Mouse (Mus musculus): ENCODE measurements around the gene Clstn1.

Clstn1 gene

DNA sequence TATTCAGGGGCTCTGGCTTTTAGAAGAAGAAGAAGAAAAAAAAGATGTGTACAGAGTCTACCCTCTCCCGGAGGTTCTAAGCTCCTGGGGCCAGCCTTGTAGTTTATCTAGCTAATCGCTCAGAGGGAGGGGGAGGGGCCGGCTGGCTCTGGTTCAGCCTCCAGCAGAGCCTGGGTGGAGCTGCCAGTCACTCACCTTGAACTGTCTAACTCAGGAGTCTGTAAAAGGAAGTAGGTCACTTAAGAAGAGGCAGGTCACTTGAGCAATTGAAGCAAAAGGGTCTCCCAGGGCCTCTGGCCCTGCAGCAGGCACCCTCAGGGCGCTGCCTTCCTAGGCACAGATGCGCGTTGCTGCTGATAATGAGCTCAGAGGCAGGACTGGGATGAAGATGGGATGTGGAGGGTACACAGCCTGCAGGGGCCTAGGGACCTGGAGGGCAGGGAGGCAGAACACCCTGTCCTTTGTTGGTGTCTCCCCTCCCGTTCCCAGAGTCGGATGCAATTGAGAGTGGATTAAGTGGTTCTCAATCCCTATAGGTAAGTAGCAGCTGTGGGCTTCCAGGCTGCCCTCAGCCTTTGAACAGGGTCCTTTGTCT lies 18.7 kb upstream of the Clstn1 start:
- no peak for DNase-seq (ENCODE audit: extremely low read depth, low read depth)

DNA sequence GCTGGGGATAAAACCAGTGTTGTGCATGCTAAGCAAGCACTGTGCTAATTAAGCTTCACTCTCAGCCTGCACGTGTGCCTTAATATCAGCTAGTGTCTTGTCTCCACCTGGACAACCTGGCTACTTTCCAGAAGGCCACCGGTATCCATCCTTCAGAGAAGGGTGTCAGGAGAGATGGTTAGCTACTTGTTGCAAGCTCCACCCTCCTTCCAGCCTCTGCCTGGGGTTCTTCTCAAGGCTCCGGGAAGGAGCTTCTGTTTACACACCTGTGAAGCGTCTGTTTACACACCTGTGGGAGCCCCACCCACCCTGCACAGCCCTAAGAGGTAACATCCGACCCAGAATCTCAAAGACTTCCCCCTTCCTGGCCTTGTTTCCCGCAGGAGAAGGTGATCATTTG lies 17.6 kb upstream of the Clstn1 start:
- DNase-seq (ENCODE audit: extremely low read depth, low read depth) = no peak

DNA sequence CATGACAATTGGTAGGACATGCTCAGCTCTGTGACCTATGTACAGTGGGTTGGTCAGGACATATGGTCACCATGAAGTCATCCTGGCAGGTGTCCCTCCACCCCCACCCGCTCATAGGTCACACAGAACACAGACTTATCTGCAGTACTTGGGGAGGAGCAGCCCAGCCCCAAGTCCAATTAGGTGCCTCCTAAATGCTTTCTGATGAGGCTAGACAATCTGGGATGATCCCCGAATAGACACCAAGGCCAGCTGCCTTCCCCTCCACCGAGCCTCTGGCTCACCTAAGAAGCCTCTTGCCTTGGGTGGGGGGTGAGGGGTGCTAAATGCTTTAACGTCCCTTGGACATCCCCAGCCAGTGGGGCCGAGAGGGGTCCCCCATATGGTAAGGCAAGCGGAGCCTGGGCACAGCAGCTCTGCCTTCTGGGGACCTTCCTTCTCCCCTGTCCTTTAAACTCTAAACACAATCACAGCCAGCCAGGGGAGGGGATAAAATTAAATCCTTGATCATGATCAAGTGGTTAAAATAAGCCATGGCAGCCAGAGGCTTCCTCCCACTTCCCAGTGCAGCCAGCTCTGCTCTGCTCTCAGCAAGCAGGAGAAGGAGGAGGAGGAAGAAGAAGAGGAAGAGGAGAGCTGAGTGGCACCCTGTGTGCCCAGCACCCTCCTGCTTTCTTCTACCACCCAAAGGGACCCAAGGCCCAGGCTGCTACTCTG lies 16.3 kb upstream of the Clstn1 start:
- no peak for DNase-seq (ENCODE audit: extremely low read depth, low read depth)

DNA sequence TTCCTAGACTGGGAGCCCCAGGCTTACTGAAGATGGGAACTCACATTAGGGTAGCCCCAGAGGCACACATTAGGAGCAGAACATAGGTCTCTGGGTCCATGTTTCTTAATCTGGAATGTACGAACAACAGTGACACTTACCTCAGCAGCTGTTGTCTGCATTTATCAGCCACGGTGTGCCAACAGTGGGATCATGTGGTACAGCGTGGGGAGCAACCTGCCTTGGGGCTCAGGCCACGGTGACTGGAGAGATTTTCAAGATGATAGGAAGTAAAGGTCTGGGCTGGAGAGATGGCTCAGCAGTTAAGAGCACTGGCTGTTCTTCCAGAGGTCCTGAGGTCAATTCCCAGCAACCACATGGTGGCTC lies 15.8 kb upstream of the Clstn1 start:
- no peak for DNase-seq (ENCODE audit: extremely low read depth, low read depth)

DNA sequence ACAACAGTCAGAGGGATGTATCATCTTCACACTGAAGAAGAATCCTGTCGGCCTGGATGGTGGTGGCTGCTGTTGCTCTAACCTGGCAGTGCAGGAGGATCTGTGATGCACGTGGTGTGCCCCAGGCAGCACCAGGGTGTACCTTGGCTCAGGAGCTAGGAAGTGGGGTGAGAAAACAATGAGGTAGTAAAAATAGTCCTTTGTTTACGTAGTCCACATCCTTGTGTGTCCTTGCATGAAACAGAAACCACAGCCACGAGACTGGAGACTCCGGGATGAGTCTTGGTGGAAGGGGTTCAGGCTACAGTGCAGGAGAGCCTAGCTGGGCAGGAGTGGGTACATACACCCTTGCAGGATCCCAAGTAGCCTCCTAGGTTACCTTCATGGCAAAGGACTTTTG lies 15.1 kb upstream of the Clstn1 start:
- no peak for DNase-seq (ENCODE audit: extremely low read depth, low read depth)

DNA sequence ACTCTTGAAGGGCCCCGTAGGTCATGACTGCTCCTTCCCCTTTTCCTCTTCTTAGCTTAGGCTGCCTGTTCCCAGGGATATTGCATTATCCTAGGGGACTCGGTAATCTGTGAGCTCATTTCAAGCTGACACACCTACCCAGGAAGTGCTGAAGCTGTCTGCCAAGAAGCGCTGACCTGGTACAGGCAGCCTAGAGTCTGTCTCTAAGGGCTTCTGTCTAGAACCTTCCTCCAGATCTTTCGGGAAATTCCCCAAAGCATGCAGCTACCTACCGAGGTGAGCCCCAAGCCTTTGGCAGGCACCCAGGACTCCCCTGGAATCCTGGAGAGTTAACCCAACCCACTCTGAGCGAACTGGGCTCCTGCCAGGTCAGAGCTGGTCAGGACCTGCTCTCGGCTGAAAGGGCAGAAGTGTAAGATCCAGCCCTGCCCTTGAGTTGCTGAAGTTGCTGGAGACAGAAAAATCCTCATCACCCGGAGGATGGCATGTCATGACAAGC lies 14.6 kb upstream of the Clstn1 start:
- DNase-seq (ENCODE audit: extremely low read depth, low read depth) = no peak

DNA sequence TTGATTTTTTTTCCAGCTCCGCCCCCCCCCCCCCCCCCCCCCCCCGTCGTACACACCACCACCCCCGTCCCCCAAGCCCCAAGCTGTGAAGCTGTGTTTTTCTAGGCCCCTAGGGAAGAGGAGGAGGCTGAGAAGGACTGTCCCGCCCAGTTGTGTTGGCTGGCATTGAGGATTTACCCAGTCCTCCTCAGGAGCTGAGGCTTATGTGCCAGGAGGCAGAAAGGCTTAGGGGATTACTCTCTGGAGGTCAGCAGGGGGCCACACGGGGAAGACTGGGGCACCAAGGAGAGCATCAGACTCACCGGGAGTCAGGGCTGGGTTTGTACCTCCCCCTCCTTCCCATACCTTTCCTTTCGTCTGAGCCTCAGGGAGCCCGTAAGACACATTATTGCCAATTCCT lies 13.8 kb upstream of the Clstn1 start:
- no peak for DNase-seq (ENCODE audit: extremely low read depth, low read depth)

DNA sequence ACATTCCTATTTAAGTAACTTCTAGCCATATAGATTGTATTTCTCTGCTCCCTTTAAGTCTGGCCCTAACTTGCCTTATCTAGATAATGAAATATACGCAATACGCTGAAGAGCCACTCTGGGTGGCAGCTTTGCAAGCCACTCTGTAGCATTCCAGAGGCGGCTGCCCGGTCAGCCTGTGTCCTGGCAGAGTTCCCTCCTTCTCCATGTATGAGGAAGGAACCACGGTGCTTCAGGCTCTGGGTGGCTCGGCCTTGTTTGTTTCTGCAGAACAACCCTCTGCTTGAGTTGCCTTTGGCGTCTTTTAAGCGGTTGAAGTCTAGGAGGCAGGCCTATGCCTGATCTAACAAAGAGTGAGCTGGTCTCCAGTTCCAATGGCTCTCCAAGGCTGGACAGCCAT lies 13.4 kb upstream of the Clstn1 start:
- no peak for DNase-seq (ENCODE audit: extremely low read depth, low read depth)

DNA sequence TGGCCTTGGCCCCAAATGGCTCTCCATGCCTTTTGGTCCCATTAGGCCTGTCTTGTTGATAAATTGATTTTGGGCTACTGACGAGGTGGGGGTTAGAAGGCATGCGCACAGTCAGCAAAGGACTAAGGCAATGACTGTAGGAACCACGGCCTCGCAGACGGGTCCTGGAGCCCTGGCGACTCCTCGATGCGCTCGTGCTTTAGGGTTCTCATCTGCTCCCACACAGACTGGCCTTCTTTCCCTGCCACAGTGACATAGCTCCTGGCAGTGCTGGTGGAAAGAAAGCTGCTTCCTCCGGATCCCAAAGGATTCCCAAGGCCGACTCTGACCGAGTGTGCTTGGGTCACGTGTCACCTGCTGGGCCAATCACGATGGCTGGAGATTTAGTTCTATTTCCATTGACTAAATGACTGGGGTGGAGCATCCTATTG lies 11.9 kb upstream of the Clstn1 start:
- DNase-seq (ENCODE audit: extremely low read depth, low read depth) = no peak

DNA sequence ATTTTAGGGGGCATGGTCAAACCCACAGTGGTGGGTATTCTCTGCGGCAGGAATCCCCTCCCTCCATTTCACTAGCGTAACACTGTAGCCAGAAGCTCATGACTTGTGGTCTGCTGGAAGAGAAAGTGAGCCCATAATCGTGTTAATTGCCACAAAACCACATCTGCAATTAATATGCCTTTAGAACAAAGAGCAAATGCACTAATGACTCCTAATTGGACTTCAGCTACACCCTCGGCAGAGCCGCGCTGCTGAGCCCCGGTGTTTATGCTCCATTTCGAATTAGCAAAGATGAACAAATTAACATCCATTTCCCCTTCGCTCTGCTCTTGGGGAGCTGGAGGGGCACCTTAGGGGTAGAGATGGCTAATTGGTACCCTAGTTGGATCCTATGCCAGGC lies 10.2 kb upstream of the Clstn1 start:
- DNase-seq (ENCODE audit: extremely low read depth, low read depth) = no peak

DNA sequence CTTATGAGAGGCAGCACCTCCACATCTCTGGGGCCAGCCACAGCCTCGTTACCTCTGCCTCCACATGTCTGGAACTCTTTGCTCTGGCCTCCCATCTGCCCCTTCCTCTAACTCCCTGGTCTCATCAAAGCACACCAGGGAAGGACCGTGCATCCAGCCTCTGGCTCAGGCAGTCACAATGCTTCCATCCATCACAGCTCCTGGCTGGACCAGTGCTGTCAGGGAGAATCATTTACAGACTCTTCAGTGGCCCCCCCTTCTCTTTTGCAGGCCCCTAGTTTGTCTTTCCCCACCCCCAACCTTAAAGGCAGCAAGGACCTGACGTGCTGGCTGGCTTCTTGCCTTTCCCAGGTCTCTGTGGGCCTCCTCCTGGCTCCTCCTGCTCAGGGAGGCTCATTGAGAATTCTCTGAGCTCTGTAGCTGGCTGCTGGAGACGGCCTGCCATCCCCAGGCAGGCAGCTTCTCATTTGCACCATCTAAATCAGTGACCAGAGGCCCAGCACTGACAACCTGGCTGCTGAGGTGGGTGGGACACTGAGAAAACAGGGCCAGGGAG lies 9.2 kb upstream of the Clstn1 start:
- DNase-seq (ENCODE audit: extremely low read depth, low read depth) = no peak

DNA sequence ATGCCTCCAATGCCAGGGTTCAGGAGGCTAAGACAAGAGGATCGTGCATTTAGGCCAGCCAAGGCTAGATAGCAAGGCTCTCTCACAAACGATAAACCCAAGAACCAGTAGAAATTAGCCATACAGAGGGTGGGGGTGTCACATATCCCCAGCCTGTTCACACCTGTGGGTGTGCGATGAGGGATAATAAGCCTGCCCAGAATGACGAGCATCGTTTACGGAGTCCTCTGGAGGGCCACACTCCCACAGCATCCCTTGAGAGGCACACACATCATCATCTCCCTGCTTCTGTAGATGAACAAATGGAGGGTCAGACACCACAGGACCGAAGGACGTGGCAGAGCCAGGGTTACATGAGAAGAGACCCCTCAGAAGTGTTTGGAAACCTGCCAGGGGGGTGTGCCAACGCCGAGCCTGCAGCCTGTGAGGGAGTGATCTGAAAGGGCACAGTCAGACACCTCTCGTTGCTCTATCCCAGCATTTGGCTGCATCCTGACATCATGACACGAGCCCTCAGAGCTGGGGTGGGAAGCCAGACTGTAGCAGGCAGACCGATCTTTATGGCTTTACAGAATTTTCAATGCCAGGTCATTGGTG lies 8.1 kb upstream of the Clstn1 start:
- no peak for DNase-seq (ENCODE audit: extremely low read depth, low read depth)

DNA sequence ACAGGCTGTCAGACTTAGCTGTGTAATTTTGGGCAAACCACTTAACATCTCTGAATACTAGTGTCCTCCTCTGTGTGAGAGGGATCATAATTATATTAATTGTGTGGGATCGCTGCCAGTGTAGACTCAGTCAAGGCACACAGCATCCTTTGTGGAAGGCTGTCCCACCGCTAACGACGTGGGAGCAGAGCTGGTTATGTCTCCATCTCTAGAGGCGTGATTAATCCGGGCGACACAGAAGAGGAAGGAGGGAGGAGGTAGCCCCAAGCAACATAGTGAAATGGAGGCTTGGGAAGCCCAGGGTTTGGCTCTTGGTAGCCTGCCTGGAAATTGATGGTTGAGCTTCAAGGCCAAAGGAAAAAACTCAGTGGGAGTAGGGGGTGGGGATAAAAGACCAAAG lies 7.4 kb upstream of the Clstn1 start:
- no peak for DNase-seq (ENCODE audit: extremely low read depth, low read depth)

DNA sequence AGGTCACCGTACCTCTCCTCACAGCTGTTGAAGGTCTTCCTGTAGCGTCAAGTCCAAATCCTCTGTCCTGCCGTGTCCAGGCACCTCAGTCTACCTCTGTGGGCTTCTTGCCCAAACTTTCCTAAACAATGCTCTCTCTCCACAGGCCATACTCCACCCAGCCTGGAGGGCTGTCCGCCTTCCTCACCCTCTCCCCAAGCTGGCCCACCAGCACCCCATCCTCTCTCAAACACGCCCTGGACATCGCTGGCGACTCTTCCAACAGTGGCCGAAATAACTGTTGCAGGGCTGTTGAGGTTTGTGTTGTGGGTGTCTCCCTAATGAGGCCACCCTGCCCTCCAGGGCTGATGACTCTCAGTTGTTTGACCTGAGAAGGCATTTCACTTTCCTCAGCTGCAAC lies 1.0 kb upstream of the Clstn1 start:
- DNase-seq (ENCODE audit: extremely low read depth, low read depth) = no peak

DNA sequence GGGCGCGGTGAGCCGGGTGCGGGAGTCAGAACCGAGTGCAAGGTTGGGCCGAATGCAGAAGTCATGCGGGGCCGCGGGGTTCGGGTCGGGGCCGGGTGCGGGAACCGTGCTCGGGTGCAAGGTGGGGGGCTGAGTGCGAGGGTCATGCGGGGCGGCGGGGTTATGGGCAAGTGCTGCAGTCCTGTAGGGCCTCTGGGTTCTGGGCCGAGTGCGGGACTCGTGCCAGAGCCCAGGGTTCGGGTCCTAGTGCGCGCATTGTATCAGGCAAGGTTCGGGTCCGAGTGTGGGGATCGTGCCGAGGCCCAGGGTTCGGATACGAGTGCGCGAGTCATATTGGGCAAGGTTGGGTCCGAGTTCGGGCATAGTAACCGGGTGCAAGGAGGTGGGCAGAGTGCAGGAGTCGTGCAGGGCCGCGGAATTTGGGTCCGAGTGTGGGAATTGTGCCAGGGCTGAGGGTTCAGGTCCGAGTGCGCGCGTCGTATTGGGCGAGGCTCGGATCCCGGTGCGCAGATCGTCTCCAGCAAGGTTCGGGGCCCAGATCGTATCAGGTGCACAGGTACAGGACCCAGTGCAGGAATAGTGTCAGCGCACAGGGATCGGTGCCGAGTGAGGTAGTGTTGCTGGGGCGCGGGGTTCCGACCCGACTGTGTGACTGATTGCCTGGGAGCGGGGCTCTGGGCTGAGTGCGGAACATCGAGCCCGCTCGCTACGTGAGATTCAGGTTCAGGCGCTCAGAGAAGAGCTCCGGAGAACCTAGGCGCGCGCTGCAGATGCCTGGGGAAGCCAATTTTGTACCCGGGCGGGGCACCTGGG lies 721 bp downstream of the Clstn1 start:
- DNase-seq (ENCODE audit: extremely low read depth, low read depth) = no peak

DNA sequence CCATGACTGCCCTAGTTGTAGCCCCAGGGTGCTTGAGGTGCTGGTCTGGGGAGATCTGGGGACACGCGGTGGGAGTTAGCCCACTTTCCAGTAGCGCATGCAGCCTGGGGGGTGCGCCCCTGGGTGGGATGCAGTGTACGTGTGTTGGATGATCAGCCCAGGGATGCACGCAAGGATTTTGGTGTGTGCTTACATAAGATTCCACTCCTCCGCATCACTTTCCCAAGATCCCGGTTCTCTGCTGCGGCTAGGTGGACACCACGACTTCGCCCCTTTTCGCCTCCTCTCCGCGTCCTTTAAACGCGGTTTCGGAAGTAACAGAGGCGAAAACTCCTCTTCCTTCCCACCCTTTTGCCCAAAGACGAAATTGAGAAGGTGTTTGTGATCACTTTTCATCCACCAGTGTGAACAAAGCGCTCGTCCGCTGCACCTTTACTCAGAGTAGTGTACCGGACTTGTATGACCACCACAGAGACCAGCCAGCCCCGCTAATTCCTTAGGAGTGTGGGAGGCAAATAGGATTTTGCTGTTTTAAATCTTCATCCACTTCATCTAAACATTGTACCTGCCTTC lies 1.4 kb downstream of the Clstn1 start:
- no peak for DNase-seq (ENCODE audit: extremely low read depth, low read depth)

DNA sequence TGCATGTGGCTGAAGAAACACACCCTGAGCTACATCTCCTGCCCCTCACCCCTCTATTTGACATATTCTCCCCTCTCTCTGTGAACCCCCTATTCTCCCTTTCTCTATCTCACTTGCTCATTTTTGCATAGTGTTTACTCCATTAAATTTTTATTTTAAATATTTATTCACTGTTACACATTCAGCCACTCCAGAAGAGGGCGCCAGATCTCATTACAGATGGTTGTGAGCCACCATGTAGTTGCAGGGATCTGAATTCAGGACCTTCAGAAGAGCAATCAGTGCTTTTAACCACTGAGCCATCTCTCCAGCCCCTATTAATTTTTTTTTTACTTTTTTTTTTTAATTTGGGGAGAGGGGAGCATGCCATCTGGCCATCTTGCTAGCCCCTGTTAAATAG lies 3.9 kb downstream of the Clstn1 start:
- no peak for DNase-seq (ENCODE audit: extremely low read depth, low read depth)

DNA sequence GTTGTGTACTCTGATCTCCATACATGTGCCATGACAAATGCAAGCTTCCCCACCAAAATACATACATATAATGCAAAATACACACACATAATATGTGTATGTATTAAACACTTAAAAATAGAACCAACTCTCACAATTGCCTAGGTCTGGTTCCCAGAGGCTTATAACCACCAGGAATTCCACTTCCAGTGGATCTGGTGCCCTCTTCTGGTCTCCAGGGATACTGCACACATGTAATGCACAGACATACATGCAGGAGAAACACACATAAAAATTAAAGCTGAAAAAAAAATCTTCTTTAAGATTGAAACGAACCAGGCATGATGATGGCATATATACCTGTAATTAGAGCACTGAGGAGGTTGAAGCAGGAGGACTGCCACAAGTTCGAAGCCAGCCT lies 5.2 kb downstream of the Clstn1 start:
- no peak for DNase-seq (ENCODE audit: extremely low read depth, low read depth)

DNA sequence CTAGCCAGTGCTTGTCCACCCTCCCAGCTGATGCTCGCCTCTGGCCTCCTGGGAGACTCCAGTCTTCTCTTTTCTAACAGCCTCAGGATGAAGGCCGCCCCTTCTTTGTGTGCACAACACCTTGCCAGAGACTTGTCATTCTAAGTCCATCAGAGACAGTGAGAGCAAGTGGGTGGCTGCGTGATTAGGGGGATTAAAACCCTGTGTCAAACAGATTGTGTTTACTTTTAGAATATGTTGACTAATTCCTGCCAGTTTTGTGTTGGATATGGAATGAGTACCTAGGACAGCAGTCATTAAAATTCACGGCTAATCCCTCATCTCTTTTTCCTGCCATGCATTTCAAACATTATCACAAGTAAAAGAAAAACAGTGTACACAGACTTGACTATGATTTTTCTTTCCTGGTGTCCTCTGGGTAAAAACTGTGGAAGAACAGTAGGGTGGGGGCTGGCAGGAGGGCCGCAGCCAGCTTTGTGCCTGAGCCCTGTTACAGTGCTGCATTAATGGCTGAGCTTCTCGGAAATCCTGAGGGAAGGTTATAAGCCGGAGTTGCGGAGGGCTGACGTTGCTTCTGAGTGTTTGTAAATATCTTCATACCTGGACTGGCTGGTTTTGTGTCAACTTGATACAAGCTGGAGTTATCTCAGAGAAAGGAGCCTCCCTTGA lies 8.8 kb downstream of the Clstn1 start:
- no peak for DNase-seq (ENCODE audit: extremely low read depth, low read depth)

DNA sequence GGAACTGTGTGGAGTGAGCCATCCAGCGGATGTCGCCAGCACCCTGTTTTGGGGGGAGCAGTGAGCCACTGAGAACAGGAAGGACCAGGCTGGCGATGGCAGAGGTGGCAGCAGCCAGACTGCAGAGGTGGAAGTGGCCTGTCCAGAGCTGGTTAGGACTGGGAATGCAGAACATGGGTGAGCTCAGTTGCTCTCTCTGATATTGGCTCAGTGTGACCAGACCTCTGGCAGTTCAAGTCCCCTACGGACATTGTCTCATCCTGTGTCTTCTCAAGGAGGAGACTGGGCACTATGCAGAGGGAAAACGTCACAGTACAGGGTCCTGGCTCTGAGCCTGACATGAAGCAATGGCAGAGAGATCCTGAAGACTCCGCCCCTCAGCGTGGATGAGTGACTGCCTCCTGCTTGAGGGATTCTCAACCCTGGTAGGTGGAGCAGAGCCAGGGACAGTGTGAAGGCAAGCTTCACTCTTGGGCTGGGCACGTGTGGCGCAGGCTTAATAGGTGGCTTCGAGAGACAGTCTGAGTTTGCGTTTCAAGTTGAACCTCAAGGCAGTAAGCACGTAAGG lies 11.5 kb downstream of the Clstn1 start:
- DNase-seq (ENCODE audit: extremely low read depth, low read depth) = no peak

DNA sequence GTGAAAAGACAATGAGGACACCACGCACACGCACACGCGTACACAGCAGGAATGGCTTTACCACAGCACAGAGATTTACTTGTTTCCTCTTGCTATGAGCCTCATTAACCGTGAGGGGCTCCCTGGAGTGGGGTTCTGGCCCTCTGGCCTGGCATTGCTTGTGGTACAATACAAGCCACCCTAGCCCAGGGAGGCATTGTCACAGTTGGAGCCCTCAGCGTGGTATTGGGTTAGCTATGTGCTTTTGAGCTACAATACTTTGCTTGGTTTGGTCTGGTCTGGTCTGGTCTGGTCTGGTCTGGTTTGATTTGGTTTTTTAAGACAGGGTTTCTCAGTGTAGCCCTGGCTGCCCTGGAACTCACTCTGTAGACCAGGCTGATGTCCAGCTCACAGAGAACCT lies 13.3 kb downstream of the Clstn1 start:
- no peak for DNase-seq (ENCODE audit: extremely low read depth, low read depth)

Measured in MEL-GATA-1-ER (cell line).